Mouse (Mus musculus): ENCODE results near the gene Tns3.
"Not testable (repeated sequence)": the region's sequence is repeated elsewhere in the genome, so short reads cannot be mapped to it uniquely, and the experiment has no call there.

Tns3 gene

DNA sequence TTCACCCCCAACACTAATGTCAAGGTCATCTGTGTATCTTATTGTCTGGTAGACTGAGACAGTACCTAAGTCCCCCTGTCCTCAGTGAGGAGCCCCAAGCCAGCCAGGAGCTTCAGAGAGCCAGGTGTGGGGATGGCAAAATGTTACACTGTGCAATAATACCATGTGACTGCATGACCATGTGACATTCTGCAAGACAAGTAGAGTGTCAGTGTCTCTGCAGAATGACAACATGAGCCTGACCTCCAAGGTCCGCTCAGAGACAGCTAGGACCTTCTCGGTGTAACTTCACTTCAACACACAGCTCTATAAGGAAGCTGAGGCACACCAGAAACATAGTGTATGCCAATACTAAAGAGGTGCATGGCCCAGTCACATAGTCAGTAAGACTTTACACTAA, 20.1 kb downstream of the Tns3 start:
- no peak for DNase-seq

- no peak for DNase-seq
Measured at GRCm38 (mm10) chr11:8641634-8642277, 22.6 kb downstream of the Tns3 start.

GRCm38 (mm10) chr11:8639726-8640125, 24.6 kb downstream of the Tns3 start:
- DNase-seq: no peak

DNA sequence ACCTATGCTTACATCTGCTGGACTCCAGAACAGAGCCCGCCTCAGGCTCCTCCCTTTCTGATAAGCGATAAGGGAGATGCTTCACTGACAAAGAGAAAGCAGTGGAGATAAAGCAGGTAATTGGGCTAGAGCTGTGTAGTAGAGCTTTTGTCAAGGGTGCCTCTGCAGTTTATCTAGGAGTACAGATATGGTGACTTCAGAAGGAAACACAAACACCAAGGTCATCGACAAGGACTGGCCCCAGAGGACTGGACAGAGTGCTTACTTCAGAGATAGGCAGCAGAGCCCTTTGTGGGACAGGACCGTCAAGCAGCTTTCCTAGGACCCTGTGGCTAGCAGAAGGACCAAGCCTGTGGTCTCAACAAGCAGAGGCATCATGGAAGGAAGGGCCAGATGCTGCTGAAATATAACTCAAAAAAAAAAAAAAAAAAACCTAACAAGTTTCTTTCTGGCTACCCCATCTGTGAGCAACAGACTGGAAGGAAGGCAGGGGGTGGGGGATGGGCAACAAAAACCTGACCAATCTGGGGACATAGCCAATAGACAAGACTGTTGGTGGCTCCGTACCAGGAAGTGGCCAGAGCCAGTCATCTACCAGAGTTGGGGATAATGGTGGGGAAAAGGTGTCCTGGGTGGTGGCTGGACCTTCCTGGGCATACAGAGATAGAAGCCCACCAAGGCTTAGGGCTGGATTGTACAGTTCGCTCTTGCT, 25.2 kb downstream of the Tns3 start:
- DNase-seq: no peak

- no peak for DNase-seq
Measured at GRCm38 (mm10) chr11:8637469-8638447, 26.6 kb downstream of the Tns3 start.

- DNase-seq: no peak
Measured at GRCm38 (mm10) chr11:8636680-8637079, 27.7 kb downstream of the Tns3 start.

DNA sequence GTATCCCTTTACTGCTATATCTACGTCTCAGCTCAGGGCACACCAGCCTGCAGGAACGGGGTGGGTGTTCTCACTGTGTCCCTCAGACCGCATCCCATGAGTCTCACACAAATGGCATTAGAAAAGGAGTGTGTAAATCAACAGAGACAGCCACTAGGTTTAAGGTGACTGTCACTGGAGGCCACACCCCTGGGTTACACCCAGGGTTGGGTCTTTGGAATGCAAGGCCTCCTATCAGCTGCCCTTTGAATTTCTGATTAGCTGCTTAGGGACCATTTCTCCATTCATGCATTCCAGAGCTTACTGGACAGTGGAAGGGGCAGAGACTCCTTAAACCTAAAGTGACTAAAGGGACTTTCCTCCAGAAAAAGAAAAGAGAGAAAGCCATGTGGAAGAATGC, 28.6 kb downstream of the Tns3 start:
- DNase-seq: no peak

- no peak for DNase-seq
Measured at GRCm38 (mm10) chr11:8634728-8635410, 29.5 kb downstream of the Tns3 start.

GRCm38 (mm10) chr11:8632163-8632562, 32.2 kb downstream of the Tns3 start:
- DNase-seq: no peak

DNA sequence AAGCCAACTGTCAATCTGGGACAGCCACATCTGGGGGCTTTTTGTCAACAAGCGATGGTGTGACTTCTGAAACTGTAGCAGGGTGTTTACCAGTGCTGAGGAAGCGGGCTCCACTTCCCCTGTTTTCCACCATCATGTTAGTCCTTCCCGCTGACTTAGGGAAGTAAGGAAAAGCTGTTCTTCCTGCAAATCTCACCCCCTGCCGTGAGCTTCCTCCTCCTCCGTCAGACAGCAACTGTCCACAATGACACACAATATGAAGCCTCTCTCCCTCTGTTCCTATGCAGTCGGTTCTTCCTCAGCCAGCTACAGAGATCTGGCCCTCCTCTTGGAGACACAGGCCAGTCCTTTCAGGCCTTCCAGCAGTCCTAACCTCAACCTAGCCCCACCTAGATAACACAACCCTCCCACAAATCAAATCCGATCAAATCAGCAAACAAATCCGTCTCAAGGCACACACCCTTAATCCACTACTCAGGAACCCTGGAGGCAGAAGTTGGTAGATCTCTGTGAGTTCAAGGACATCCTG, 34.4 kb downstream of the Tns3 start:
- no peak for DNase-seq

- no peak for DNase-seq
Measured at GRCm38 (mm10) chr11:8629326-8629725, 35.0 kb downstream of the Tns3 start.

GRCm38 (mm10) chr11:8628846-8629253, 35.5 kb downstream of the Tns3 start:
- DNase-seq: no peak

DNA sequence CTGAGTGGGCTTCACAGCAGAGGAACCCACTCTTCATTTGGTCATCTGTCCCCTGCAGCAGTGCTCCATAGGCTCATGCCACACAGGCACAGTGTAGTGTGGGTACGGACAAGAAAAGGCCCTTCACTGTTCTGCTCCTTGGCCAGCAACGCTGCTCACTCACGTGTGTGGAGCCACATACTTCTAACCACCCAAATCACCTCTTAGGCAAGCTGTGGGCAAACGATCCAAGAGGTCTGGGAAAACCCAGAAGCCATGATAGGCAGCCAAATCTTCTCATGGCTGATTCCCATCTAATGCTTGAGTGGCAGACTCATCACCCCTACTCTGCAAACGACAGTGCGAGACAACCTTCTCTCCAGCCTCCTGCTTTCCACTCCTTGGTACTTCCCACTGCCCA, 37.2 kb downstream of the Tns3 start:
- no peak for DNase-seq

- DNase-seq: no peak
Measured at GRCm38 (mm10) chr11:8626715-8627114, 37.6 kb downstream of the Tns3 start.

DNA sequence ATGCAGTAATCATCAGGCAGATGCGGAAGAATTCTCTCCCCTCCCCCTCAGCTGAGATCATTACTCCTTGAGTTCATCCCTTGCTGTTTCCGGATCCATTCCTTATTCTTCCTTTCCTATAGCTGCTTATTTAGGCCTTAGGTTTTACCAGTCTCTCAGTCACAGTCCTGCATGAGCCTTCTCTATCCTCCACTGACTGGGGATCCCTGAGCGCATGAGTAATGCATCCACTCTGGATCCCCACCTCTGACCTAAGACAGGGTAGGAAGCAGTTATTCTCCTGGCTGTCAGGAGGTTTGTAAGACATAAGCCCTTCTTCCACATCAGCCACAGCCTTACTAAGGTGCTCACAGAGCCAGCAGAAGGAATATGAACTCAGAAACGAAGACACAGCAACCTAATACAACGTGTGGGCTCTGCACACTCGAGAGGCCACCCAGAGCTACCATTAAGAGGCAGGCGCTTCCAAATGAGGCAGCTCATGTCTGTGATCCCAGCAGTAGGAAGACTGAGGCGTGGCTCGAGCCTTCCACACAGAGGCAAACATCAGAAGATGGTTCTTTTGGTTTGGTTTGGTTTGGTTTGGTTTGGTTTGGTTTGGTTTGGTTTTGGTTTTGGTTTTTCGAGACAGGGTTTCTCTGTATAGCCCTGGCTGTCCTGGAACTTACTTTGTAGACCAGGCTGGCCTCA, 38.3 kb downstream of the Tns3 start:
- DNase-seq: no peak

GRCm38 (mm10) chr11:8625451-8625850, 38.9 kb downstream of the Tns3 start:
- no peak for DNase-seq

DNA sequence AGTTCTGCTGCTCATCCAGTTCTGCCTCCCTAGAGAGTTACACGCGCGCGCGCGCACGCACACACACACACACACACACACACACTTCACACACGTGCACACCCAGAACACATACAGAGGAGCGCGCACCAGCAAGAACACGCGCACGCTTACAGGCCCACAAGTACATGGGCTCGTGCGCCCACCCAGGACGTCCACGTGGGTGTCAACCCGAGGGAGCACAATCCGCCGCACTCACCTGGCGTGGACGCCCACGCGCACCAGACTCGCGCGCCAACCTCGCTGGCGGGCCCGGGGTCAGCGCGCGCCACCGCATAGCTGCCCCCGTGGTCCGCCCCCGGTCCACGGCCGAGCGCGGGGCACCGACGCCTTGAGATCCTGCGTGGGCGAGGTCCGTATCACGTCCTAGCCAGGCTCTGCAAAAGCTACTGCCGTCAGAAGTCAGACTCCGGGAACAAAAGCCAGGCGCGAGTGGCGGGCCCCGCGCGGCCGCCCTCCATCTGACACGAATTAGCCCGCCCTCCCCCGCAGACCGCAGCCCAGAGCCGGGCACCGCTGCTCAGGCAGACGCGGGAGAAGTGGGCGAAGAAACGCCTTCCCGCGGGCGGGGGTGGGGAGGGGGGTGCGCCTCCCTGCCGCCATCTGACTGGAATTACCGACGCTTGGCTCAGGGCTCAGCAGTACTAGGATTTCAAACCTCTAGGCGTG, 40.0 kb downstream of the Tns3 start:
- no peak for DNase-seq

- DNase-seq: no peak
Measured at GRCm38 (mm10) chr11:8623852-8624178, 40.5 kb downstream of the Tns3 start.

GRCm38 (mm10) chr11:8622668-8623067, 41.7 kb downstream of the Tns3 start:
- no peak for DNase-seq

- DNase-seq: not testable (repeated sequence)
Measured at GRCm38 (mm10) chr11:8619111-8619510, 45.2 kb downstream of the Tns3 start.

GRCm38 (mm10) chr11:8618301-8618700, 46.0 kb downstream of the Tns3 start:
- DNase-seq: no peak
